Comparison of ENCODE assay signal across 19 mouse cellular contexts in genomic region chr3:147082255-147082943, GRCm38 (mm10).
A peak's percentile ranks its signal among the peaks of the same experiment; 100 is the strongest.
DNase-seq lines count a peak whose midpoint lies in the region; ATAC-seq and TF ChIP-seq lines count a peak whose summit lies in the region.
"Had no signal": no experiment of that assay in that cellular context is flagged by ENCODE, and none has a peak within 500 bp of the region (broad histone marks: within the 10 kb centered on the region; RNA-seq: fewer than 3 reads in every experiment).

No protein-coding gene starts in this region.

- peaks cover 17% of the 10 kb centered on the region for H3K27me3 ChIP-seq in midbrain, embryonic 10.5 days (ENCODE audit: low read depth, poor library complexity, severe bottlenecking)
- H3K27me3 ChIP-seq in midbrain, postnatal 0 days (ENCODE audit: insufficient read depth, low read length) = no peaks in the 10 kb centered on the region
- no peaks in the 10 kb centered on the region; the same call in 1 of the 2 replicates for H3K27me3 ChIP-seq in embryonic facial prominence, embryonic 10.5 days (replicated peaks; ENCODE audit: low read depth, poor library complexity, severe bottlenecking)
- no peaks in the 10 kb centered on the region for H3K27me3 ChIP-seq in hindbrain, embryonic 14.5 days (ENCODE audit: control insufficient read depth, insufficient read depth, low read length)
- H3K27me3 ChIP-seq in neural tube, embryonic 13.5 days = no peaks in the 10 kb centered on the region
- H3K27me3 ChIP-seq: embryonic facial prominence, embryonic 13.5 days had no signal

- 18% methylated on average over 7 of the region's 7 CpGs for WGBS in midbrain, embryonic 10.5 days
- WGBS in midbrain, postnatal 0 days = 29% methylated on average over 7 of the region's 7 CpGs
- 22% methylated on average over 7 of the region's 7 CpGs for whole genome bisulfite sequencing in embryonic facial prominence, embryonic 10.5 days
- WGBS in hindbrain, embryonic 14.5 days = 8% methylated on average over 7 of the region's 7 CpGs
- 7% methylated on average over 7 of the region's 7 CpGs for WGBS in neural tube, embryonic 13.5 days

- no peaks in the 10 kb centered on the region for H3K9me3 ChIP-seq in midbrain, embryonic 10.5 days (replicated peaks)
- no peaks in the 10 kb centered on the region for H3K9me3 ChIP-seq in midbrain, postnatal 0 days (ENCODE audit: low read length)
- H3K9me3 ChIP-seq in embryonic facial prominence, embryonic 10.5 days = no peaks in the 10 kb centered on the region
- H3K9me3 ChIP-seq in hindbrain, embryonic 14.5 days (ENCODE audit: control insufficient read depth, low read length) = no peaks in the 10 kb centered on the region
- no peaks in the 10 kb centered on the region for H3K9me3 ChIP-seq in neural tube, embryonic 13.5 days
- H3K9me3 ChIP-seq: embryonic facial prominence, embryonic 13.5 days had no signal

- no peaks in the 10 kb centered on the region for H3K36me3 ChIP-seq in midbrain, embryonic 10.5 days
- H3K36me3 ChIP-seq in midbrain, postnatal 0 days (ENCODE audit: insufficient read depth, low read length) = no peaks in the 10 kb centered on the region
- H3K36me3 ChIP-seq in embryonic facial prominence, embryonic 10.5 days (replicated peaks) = no peaks in the 10 kb centered on the region
- no peaks in the 10 kb centered on the region for H3K36me3 ChIP-seq in hindbrain, embryonic 14.5 days (replicated peaks; ENCODE audit: control insufficient read depth, insufficient read depth)
- H3K36me3 ChIP-seq in neural tube, embryonic 13.5 days = no peaks in the 10 kb centered on the region
- H3K36me3 ChIP-seq: embryonic facial prominence, embryonic 13.5 days had no signal

- no peak for ATAC-seq in midbrain, postnatal 0 days (ENCODE audit: low FRiP score)
- ATAC-seq in hindbrain, embryonic 14.5 days (ENCODE audit: low FRiP score) = no peak; the same call in 1 of the 2 replicates
- no peak for ATAC-seq in neural tube, embryonic 13.5 days (ENCODE audit: low read depth)
- ATAC-seq: Patski had no signal

- TF ChIP-seq CTCF in midbrain, postnatal 0 days (IDR thresholded peaks at IDR 0.05) = no peak
- no peak for TF ChIP-seq CTCF in left cerebral cortex, adult 2 months (IDR thresholded peaks at IDR 0.05)

- H3K27ac ChIP-seq in midbrain, embryonic 10.5 days (replicated peaks) = peak overlapping the region; percentile 83
- H3K27ac ChIP-seq in midbrain, postnatal 0 days (ENCODE audit: low read depth, low read length) = no peak overlapping the region
- H3K27ac ChIP-seq in embryonic facial prominence, embryonic 10.5 days (replicated peaks) = peak overlapping the region; percentile 44; the same call in 1 of the 2 replicates
- H3K27ac ChIP-seq in hindbrain, embryonic 14.5 days = peak overlapping the region; percentile 36; the same call in 1 of the 2 replicates
- H3K27ac ChIP-seq in neural tube, embryonic 13.5 days (replicated peaks) = peak overlapping the region; percentile 67
- no peak overlapping the region for H3K27ac ChIP-seq in left cerebral cortex, adult 2 months
- H3K27ac ChIP-seq: embryonic facial prominence, embryonic 13.5 days; layer of hippocampus, adult 2 months had no signal

- H3K4me1 ChIP-seq in midbrain, embryonic 10.5 days = peaks cover 64% of the 10 kb centered on the region
- H3K4me1 ChIP-seq in midbrain, postnatal 0 days (ENCODE audit: insufficient read depth, low read length) = no peaks in the 10 kb centered on the region
- peaks cover 28% of the 10 kb centered on the region for H3K4me1 ChIP-seq in embryonic facial prominence, embryonic 10.5 days
- H3K4me1 ChIP-seq in hindbrain, embryonic 14.5 days (replicated peaks; ENCODE audit: control insufficient read depth, insufficient read depth, low read length) = peaks cover 24% of the 10 kb centered on the region
- H3K4me1 ChIP-seq in neural tube, embryonic 13.5 days (replicated peaks) = peaks cover 43% of the 10 kb centered on the region

- H3K4me3 ChIP-seq in midbrain, embryonic 10.5 days = no peak overlapping the region
- no peak overlapping the region for H3K4me3 ChIP-seq in midbrain, postnatal 0 days (ENCODE audit: low read depth, low read length)
- no peak overlapping the region for H3K4me3 ChIP-seq in embryonic facial prominence, embryonic 10.5 days
- H3K4me3 ChIP-seq in hindbrain, embryonic 14.5 days (replicated peaks; ENCODE audit: low read length) = no peak overlapping the region
- no peak overlapping the region for H3K4me3 ChIP-seq in neural tube, embryonic 13.5 days
- H3K4me3 ChIP-seq in left cerebral cortex, adult 2 months = no peak overlapping the region
- H3K4me3 ChIP-seq: embryonic facial prominence, embryonic 13.5 days; layer of hippocampus, adult 2 months had no signal

- H3K4me2 ChIP-seq in midbrain, postnatal 0 days (ENCODE audit: low read depth, low read length, poor library complexity, severe bottlenecking) = no peak overlapping the region
- H3K4me2 ChIP-seq in hindbrain, embryonic 14.5 days (replicated peaks) = no peak overlapping the region
- H3K4me2 ChIP-seq in neural tube, embryonic 13.5 days = no peak overlapping the region
- H3K4me2 ChIP-seq: embryonic facial prominence, embryonic 13.5 days; liver, embryonic 11.5 days had no signal

- intact Hi-C loops in left cerebral cortex, adult 2 months (cut with DNase I) = no loop called here

- DNase-seq in midbrain, embryonic 10.5 days (ENCODE audit: low spot score) = peak; percentile 48
- no peak for DNase-seq in midbrain, postnatal 0 days (ENCODE audit: low spot score)
- DNase-seq in embryonic facial prominence, embryonic 10.5 days (ENCODE audit: low spot score) = no peak
- DNase-seq in hindbrain, embryonic 14.5 days (ENCODE audit: low spot score) = no peak
- no peak for DNase-seq in retina, postnatal 1 day
- DNase-seq in urinary bladder, postnatal 4 days (ENCODE audit: low spot score in 2 of 2) = no peak
- no peak for DNase-seq in left cerebral cortex, adult 2 months (ENCODE audit: extremely low spot score in 1 of 2, low spot score in 2 of 2)
- DNase-seq: cerebellum, postnatal 10 days; kidney, adult 11 months; kidney, postnatal 10 days; left cerebral cortex, postnatal 4 days; lung, adult 2 months; lung, postnatal 36 days; thymus, postnatal 14 days had no signal

- no peak overlapping the region for H3K9ac ChIP-seq in midbrain, postnatal 0 days (replicated peaks; ENCODE audit: low read length, poor library complexity, severe bottlenecking)
- no peak overlapping the region for H3K9ac ChIP-seq in hindbrain, embryonic 14.5 days
- H3K9ac ChIP-seq in neural tube, embryonic 13.5 days = no peak overlapping the region
- H3K9ac ChIP-seq: embryonic facial prominence, embryonic 13.5 days had no signal

Comparison
In these comparisons a context has a peak if more than half of its experiments do, and no peak if none do; other contexts are left out.
1. H3K27ac ChIP-seq: peak in midbrain, embryonic 10.5 days (single experiment), embryonic facial prominence, embryonic 10.5 days (single experiment), hindbrain, embryonic 14.5 days (single experiment) and neural tube, embryonic 13.5 days (single experiment); none in midbrain, postnatal 0 days (single experiment) and left cerebral cortex, adult 2 months (single experiment).